Mouse (Mus musculus) ovary, adult 2 months (tissue): ENCODE results near the gene Vmn1r74. TPM values are rescaled to one million over a fixed set of nuclear protein-coding genes. Genes with fewer than 3 reads are reported as not detected.

ENCODE experiments used
- polyA plus RNA-seq: library from polyadenylated mRNA; depleted of rRNA; stranded (reverse); fragments of >200 nt; gene quantifications from 2 replicates; pipeline ENCODE4 v1.2.3, GENCODE M21; 2012; rRNA removed

Gene Vmn1r74
- not detected in 2 replicates for polyA plus RNA-seq

GRCm38 (mm10) chr7:11833680-11834079 is at the start of gene Vmn1r74:
Vmn1r74 (plus strand) TSS chr7:11833980.

GRCm38 (mm10) chr7:11874330-11874729 is 40.5 kb downstream of the Vmn1r74 start, which contains the start of gene Vmn1r75:
Vmn1r75 (plus strand) TSS chr7:11874630.

Other genes starting within 250 kb of the Vmn1r74 start
- 0.08 TPM in 1 of 2 replicates, not detected in the other for gene Zscan4-ps3, start 224.7 kb upstream of the Vmn1r74 start, polyA plus RNA-seq
- not detected in 2 replicates for gene Vmn1r72, start 153.8 kb upstream of the Vmn1r74 start, polyA plus RNA-seq
- gene Vmn1r73, start 103.7 kb upstream of the Vmn1r74 start, polyA plus RNA-seq = not detected in 2 replicates
- not detected in 2 replicates for gene Vmn1r75, start 40.6 kb downstream of the Vmn1r74 start, polyA plus RNA-seq
- not detected in 2 replicates for gene Vmn1r76, start 104.2 kb downstream of the Vmn1r74 start, polyA plus RNA-seq
- not detected in 2 replicates for gene Vmn1r77, start 202.8 kb downstream of the Vmn1r74 start, polyA plus RNA-seq